Mouse (Mus musculus) adrenal gland, postnatal 10 days (tissue): ENCODE measurements around the gene Npw. TPM values are rescaled to one million over a fixed set of nuclear protein-coding genes. Genes with fewer than 3 reads are reported as not detected.

Experiments
- DNase-seq: peaks from one replicate; pipeline ENCODE4 v3.0.0; 2021; ENCODE audit warnings: mixed read lengths
- long read RNA-seq, 2 experiments: library from polyadenylated mRNA; stranded (forward); transcript quantifications; one replicate each; pipeline ENCODE4 v2.0.0; 2021
- total RNA-seq, 2 experiments: library from RNA; stranded (reverse); gene quantifications; 2 replicates each; pipeline ENCODE4 v1.2.3; 2021

Npw gene
- not detected for total RNA-seq
- long read RNA-seq, experiment 1: 0 reads
- long read RNA-seq, experiment 2: 0 reads

GRCm38 (mm10) chr17:24658017-24658758, at the start of gene Npw:
TSS of gene Npw (minus strand) at chr17:24658457.
- no peak for DNase-seq

DNA sequence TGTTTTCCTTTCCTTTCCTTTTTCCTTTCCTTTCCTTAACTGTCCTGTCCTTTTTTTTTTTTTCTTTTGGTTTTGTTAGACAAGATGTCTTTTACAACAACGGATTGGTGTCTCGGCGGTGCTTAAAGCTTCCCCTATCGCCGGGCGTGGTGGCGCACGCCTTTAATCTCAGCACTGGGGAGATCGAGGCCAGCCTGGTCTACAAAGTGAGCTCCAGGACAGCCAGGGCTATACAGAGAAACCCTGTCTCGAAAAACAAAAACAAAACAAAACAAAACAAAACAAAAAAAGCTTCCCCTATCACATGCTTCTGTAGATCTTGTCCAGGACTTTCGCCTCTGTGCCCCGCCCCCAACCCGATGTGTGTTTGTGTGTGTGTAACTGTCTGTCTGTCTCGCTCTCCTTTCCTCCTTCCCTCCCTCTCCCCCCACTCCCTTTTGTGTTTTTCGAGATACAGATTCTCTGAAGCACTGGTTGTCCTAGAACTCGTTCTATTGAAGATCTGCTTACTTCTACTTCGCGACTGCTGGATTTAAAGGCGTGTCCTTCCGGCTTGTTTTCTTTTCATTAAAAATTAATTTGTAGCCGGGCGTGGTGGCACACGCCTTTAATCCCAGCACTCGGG, 49.7 kb upstream of the Npw start:
- DNase-seq: no peak

DNA sequence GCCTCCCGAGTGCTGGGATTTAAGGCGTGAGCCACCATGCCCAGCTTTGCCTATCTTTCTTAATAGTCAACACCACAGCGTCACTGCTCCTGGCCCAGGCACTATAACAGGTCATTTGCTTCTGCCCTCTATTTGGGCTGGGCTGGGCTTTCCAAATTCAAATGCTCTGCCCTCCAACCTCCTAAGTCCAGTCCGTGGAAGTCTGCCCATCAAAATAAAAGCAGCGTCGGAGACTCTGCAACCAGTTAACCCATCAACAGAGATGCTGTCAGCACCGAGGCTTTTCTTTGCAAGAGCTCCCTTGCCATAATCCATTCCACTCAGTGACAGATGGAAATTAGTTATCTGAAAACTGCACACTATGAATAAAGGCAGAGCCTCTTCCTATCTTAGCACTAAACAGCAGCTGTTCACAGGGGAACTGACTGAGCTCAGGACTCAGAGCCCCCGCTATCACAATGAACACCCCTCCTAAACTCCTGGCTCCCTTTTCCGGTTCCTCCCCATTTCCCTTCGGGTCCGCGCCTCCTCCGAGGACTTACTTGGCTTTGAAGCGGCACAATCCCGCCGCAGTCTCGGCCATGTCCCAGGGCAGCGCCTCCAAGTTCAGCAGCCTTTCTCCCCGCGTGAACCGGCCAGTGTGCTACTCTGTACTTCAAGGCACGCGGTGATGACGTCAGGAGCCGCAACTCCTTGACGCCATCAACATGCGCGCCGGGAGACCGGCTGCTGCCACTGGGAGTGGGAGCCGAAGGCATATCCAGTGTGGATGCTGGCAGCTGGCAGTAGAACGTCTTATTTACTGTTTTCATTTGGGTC, 48.9 kb upstream of the Npw start, which contains the start of gene Tbl3:
TSS of gene Tbl3 (minus strand) at position 679 of the 819 bp plus-strand sequence.
- DNase-seq: peak; percentile 97

DNA sequence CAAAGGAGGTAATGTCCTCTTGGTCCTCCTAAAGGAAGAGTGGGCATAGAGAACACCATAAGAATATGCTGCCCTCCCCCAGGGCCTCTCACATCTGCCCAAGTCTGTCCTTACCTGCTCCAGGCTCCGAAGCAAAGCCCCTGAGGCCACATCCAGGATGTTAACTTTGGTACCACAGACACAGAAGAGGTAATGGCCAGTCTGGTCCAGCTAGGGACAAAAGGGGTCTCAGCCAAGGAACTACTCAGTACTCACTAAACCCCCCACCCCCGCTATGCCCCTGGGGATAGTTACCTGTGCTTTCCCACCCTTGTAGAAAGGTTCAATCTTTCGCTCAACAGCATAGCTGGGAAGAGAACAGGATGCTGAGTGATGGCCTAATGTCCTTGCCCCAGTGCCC, 47.6 kb upstream of the Npw start:
- no peak for DNase-seq

DNA sequence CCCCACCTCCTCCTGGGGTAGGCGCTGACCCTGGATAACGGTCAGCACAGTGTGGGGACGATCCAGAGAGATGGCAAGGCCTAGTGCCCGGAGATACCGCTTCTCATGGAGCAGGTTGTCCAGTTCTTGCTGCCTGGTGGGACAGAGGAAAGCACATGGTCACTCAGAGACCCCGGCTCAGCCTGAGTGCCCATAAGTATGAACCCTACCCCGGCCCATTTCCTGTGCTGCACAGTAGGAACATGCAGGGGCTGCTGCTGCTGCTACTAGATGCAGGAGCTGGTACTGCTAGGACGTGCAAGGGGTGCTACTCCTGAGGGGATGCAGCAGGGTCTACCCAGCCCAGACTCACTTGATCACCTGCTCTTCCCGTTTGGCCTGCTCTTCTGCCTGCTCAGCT, 43.0 kb upstream of the Npw start:
- DNase-seq: no peak

DNA sequence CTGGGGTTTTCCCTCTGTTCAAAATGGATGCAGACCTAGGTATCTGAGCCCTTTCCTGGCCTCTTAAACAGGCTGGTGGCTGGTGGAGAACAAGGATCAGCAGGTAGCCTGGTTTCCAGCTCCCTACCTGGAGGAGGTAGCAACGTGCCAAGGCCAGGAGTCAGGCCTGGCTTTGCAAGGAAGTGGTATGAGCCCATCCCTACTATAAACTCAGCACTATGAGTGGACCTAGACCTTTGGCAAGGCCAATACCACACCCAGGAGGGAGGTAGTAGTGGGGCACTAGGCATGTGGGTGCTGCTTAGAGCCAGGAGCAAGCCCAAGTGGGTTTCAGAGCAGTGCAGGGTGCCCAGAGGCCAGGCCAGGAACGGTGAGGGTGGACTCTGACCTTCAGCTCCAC, 41.2 kb upstream of the Npw start:
- no peak for DNase-seq

GRCm38 (mm10) chr17:24698715-24699114, 40.5 kb upstream of the Npw start:
- no peak for DNase-seq

DNA sequence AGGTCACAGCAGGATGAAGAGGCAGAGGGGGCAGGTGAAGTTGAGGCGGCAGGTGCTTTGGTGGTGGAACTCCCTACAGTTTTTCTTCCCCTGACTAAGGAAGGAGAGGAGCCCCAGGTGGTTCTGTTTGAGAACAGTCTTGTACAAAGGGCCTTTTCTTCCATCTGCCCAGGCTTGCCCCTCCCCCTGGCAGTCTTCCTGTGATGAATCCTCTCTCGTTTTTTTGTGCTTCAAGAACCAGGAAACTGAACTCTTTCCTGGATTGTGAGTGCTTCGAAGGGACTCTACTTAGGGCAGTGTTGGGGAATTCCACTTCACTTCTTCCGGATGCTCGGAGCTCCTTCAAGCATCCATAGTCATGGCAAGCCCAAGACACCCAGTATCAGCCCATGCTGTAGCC, 39.7 kb upstream of the Npw start:
- DNase-seq: no peak

DNA sequence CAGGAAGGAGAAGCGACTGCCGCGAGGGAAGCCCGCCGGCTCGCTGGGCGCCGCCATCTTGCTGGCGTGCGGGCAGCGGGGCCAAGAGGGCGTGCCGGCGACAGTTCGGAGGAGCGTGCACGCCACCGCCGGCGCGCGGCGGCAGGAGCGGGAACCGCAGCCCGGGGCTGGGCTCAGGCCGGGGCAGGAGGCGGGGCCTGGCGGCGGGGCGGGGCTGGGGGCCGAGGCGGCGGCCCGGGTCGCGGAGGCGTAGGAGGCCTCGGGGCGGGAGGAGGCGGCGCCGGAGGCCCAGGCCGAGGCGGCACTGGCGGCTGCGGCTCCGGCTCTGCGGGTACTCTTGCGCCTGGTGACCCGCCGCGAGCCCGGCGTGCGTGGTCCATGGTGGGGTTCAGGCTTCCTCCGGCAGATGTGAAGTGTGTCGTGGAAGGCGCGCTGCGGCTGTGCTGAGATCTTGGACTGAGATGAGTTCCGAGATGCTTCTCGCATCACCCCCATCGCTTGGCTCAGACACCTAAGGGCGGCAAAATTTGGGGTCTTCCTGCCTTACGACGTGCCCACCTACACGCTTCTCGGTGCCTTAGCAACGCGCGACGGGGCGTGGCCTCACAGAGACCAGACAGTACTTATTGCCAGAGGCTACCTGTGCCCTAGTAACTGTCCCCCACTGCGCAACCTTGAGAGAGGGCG, 37.9 kb upstream of the Npw start, which contains the start of the genes Gfer and Noxo1:
TSS of gene Gfer (minus strand) at position 146 of the 687 bp plus-strand sequence.
TSS of gene Noxo1 (plus strand) at position 224 of the 687 bp plus-strand sequence.
- peak; percentile 96 for DNase-seq

DNA sequence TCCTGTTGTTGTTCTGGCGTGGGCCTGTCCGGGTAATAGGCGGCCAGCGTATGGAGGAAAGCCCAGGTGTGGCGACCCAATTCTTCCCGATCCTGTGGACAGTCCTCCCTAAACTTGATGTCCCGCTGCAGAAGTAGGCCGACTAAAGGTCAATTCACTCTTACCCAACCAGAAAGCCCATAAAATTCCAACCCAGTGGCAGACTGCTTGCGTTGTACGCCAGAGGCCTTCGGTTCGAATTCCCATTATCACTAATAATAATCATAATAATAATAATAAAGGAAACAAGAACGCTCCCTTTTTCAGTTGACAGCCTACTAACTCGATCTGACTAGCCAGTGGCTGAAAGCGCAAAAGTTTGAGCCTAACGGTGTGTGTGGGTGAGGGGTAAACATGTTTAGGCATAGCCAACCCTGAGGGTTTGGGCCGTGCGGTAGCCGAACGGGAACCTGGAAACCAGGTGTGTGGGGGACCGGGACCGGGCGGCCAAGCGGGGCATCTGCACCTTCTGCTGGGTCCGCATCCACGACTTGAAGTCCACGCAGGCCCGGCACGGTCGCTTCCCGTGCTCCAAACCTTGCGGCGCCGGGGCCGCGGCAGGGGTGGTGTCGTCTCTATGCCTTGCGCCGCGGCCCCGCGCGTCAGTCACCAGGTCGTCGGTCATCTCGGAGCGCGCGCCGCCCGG, 37.2 kb upstream of the Npw start:
- DNase-seq: no peak

DNA sequence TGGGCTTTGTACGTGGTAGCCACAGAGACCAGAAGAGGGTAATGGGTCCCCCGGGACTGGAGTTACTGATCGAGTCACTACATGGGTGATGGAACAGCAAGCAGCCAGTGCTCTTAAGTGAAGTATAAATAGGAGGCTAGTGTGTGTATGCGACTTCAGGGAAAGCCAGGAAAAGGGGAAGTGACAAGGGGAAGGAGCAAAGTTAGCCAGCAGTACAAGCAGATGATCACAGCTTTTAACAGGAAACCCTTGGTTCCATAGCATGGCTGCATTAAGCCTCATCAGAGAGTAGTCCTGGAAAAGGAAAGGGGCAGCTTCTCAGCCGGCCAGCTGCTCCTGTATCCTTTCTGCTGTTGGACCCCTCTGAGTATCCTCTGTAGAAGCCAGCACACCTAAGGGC, 34.1 kb upstream of the Npw start:
- DNase-seq: no peak

- DNase-seq: no peak
These were observed 31.2 kb upstream of the Npw start, which contains the start of gene Syngr3 for GRCm38 (mm10) chr17:24689251-24690081. TSS of gene Syngr3 (minus strand) at chr17:24689955.

GRCm38 (mm10) chr17:24687599-24687998, 29.3 kb upstream of the Npw start:
- DNase-seq: no peak

GRCm38 (mm10) chr17:24687146-24687595, 28.9 kb upstream of the Npw start:
- peak; percentile 75 for DNase-seq

DNA sequence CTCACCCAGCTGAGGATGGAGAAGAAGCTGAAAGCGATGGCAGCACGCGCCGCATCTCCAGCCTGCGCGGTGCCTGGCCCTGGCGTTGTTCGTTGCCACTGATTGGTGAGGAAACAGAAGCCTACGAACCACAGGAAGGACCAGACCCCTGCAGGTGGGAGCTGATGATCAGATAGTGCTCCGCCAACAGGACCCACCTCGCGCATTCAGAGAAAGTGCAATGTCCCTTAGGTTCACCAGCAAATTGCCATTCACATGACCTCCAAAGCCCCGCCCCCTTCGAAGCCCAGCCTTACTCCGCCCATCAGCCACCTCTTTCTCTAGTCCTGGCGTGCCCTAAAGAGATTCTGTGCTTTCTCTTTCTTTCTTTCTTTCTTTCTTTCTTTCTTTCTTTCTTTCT, 28.3 kb upstream of the Npw start:
- DNase-seq: peak; percentile 65

- DNase-seq: no peak
These were observed 19.3 kb upstream of the Npw start for GRCm38 (mm10) chr17:24677500-24678080.

GRCm38 (mm10) chr17:24676877-24677276, 18.6 kb upstream of the Npw start:
- no peak for DNase-seq

DNA sequence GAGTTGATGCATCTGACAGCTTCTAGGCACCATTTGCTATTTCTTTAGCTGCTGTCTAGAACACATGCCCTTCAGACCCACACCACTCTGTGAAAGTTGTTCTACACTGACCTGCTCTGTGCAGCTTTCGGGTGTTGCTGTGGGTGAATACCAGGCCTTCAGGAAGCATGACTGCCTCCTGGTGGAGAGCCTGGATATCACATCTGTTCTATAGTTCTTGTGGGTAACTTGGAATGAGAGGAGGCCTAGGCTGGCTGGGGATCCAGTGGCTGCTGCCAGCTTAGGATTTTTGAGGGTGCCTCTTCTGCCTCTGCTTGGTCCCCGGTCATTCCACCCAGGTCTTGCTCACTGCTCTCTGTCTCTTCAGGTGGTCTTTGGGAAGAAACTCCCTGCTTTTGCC, 17.9 kb upstream of the Npw start:
- DNase-seq: peak; percentile 78

DNA sequence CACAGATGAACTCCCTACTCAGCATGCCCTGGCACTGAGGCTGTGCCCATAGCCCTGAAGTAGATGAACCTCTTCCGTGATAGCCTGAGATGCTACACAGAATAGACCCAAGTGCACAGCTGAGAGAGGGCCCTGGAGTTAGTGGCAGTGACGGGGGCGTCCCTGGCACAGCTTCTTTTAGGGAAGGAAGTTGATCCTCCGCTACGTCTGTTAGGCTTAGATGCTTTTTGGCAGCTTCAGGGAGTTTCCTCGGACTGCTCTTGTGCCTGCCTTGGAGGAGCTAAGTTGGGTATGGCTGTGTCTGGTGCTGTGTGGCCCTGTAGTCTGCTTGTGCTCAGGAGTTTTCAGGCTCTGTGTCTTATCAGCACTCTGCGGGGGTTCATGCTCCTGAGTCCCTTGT, 16.0 kb upstream of the Npw start:
- DNase-seq: no peak

- peak; percentile 75 for DNase-seq
These were observed 13.9 kb upstream of the Npw start for GRCm38 (mm10) chr17:24672141-24672540.
